Mouse (Mus musculus): ENCODE measurements around the gene Srarp. TPM values are rescaled to one million over a fixed set of nuclear protein-coding genes. Genes with fewer than 3 reads are reported as not detected.

Gene Srarp
- polyA plus RNA-seq, 1 experiment from 2014 or later: not detected

DNA sequence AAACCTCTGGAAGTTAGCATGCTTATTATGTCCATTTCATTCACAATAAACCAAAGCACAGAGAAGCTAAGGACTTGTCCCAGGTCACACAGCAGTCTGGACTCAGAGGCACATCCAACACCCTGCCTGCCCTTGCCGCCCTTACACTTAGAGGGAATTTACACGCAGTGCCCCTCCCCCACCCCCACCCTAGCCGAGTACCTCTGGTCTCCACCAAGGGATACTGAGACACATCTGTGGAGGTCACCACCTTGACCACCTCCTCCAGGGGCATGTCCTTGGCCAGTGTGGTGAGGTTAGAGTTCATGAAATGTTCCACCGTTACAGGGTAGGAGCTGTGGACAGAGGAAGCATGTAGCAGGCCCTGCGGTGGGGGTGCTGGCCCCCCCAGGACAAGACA is 48.0 kb downstream of the Srarp start:
- ATAC-seq (replicated peaks; ENCODE audit: insufficient number of reproducible peaks, low FRiP score, low TSS enrichment, low read depth) (no peak), DNase-seq (ENCODE audit: low spot score) (no peak)
- H3K4me3 ChIP-seq (ENCODE audit: low read depth, low read length): no peak overlapping the region
- H3K9me3 ChIP-seq (replicated peaks; ENCODE audit: control insufficient read depth, low read length): no peaks in the 10 kb centered on the region
- no peaks in the 10 kb centered on the region for H3K4me1 ChIP-seq (ENCODE audit: control insufficient read depth, insufficient read depth, low read length)
- H3K27ac ChIP-seq (replicated peaks; ENCODE audit: low read depth, low read length): no peak overlapping the region
- WGBS: 56% methylated on average over 5 of the region's 5 CpGs
- peaks cover 22% of the 10 kb centered on the region for H3K27me3 ChIP-seq (ENCODE audit: control insufficient read depth, insufficient read depth, low read length)
- no peaks in the 10 kb centered on the region for H3K36me3 ChIP-seq (replicated peaks; ENCODE audit: control insufficient read depth, insufficient read depth, low read depth, low read length)
- H3K9ac ChIP-seq (replicated peaks; ENCODE audit: low read length): no peak overlapping the region
- no peak overlapping the region for H3K4me2 ChIP-seq (ENCODE audit: low read depth, low read length)

DNA sequence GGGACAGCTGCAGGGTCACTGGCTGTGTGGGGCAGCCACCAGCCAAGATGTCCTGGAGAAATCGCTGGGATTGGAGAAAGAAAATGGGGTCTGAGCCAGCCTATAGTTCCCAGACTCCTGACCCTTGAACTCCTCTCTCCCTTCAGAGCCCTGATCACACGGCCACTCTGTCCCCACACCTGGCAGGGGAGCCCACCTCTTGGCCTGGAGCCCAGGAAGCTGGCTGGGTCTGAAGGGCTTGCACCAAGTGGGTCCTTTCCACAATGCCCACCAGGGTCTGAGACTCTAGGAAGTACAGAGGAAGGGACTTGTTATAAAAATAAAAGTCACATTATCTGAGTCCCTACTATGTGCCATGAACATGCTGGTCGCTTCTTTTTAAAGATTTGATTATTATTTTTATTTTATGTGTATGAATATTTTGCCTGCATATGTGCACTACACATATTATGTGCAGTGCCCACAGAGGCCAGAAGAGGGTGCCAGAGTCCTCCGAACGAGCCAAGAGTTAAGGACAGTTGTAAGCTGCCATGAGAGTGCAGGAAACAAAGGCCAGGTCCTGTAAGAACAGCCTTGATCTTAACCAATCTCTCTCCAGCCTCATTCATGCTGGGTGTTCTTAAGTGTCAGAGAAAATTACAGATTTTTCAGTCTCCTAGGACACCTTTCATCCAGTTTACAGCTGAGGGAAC is 48.7 kb downstream of the Srarp start:
- 14% methylated on average over 5 of the region's 5 CpGs for WGBS
- Histone ChIP-seq H3K27me3 (ENCODE audit: control insufficient read depth, insufficient read depth, low read length) (peaks cover 26% of the 10 kb centered on the region), H3K9me3 (replicated peaks; ENCODE audit: control insufficient read depth, low read length) (no peaks in the 10 kb centered on the region), H3K4me3 (ENCODE audit: low read depth, low read length) (no peak overlapping the region), H3K9ac (replicated peaks; ENCODE audit: low read length) (no peak overlapping the region), H3K4me1 (ENCODE audit: control insufficient read depth, insufficient read depth, low read length) (no peaks in the 10 kb centered on the region), H3K27ac (replicated peaks; ENCODE audit: low read depth, low read length) (no peak overlapping the region), H3K4me2 (ENCODE audit: low read depth, low read length) (no peak overlapping the region), H3K36me3 (replicated peaks; ENCODE audit: control insufficient read depth, insufficient read depth, low read depth, low read length) (no peaks in the 10 kb centered on the region)
- DNase-seq (ENCODE audit: low spot score) (peak; percentile 90), ATAC-seq (replicated peaks; ENCODE audit: insufficient number of reproducible peaks, low FRiP score, low TSS enrichment, low read depth) (no peak)

DNA sequence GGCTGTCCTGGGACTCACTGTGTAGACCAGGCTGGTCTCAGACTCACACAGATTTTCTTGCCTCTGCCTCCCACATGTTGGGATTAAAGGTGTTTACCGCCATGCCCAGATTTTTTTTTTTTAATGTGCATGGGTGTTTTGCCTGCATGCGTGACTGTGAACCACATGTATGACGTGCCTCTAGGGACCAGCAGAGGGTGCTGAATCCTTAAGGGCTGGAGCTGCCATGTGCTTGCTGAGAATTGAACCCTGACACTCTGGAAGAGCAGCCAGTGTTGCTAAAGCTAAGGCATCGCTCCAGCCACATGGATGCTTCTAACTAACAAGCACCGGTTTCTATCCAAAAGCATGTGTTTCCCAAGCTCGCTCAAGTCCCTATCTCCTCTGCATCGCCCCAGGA is 49.8 kb downstream of the Srarp start:
- Histone ChIP-seq H3K27ac (replicated peaks; ENCODE audit: low read depth, low read length) (no peak overlapping the region), H3K9ac (replicated peaks; ENCODE audit: low read length) (no peak overlapping the region), H3K36me3 (replicated peaks; ENCODE audit: control insufficient read depth, insufficient read depth, low read depth, low read length) (no peaks in the 10 kb centered on the region), H3K4me1 (ENCODE audit: control insufficient read depth, insufficient read depth, low read length) (no peaks in the 10 kb centered on the region), H3K4me3 (ENCODE audit: low read depth, low read length) (no peak overlapping the region), H3K9me3 (replicated peaks; ENCODE audit: control insufficient read depth, low read length) (no peaks in the 10 kb centered on the region), H3K4me2 (ENCODE audit: low read depth, low read length) (no peak overlapping the region), H3K27me3 (ENCODE audit: control insufficient read depth, insufficient read depth, low read length) (peaks cover 34% of the 10 kb centered on the region)
- DNase-seq (ENCODE audit: low spot score): no peak
- 68% methylated on average over 7 of the region's 7 CpGs for WGBS
- no peak for ATAC-seq (replicated peaks; ENCODE audit: insufficient number of reproducible peaks, low FRiP score, low TSS enrichment, low read depth)

DNA sequence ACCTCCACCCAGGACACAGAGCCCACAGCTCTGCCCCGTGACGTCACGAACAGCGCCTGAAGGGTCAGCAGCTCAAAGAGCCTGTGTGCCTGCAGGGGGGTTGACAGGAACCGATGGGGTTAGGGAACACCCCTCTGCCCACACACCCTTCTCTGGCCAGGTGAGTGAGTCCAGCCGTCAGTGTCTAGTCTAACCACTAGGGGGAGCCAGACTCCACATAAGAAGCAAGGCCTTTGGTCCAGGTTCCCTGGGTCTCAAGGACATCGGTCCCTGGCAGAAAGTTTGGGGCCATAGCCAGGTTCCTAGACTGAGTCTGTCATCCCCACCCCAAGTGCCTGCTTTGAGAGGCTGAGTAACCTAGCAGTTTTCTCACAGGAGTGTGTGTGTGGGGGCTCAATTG is 50.6 kb downstream of the Srarp start:
- peak; percentile 86 for DNase-seq (ENCODE audit: low spot score)
- Histone ChIP-seq H3K9ac (replicated peaks; ENCODE audit: low read length) (no peak overlapping the region), H3K4me2 (ENCODE audit: low read depth, low read length) (no peak overlapping the region), H3K27ac (replicated peaks; ENCODE audit: low read depth, low read length) (no peak overlapping the region), H3K4me3 (ENCODE audit: low read depth, low read length) (no peak overlapping the region), H3K36me3 (replicated peaks; ENCODE audit: control insufficient read depth, insufficient read depth, low read depth, low read length) (no peaks in the 10 kb centered on the region), H3K4me1 (ENCODE audit: control insufficient read depth, insufficient read depth, low read length) (no peaks in the 10 kb centered on the region), H3K9me3 (replicated peaks; ENCODE audit: control insufficient read depth, low read length) (no peaks in the 10 kb centered on the region), H3K27me3 (ENCODE audit: control insufficient read depth, insufficient read depth, low read length) (peaks cover 37% of the 10 kb centered on the region)
- ATAC-seq (replicated peaks; ENCODE audit: insufficient number of reproducible peaks, low FRiP score, low TSS enrichment, low read depth): no peak
- under 1% methylated on average over 7 of the region's 7 CpGs for WGBS

Other genes starting within 250 kb of the Srarp start
- 6.2 and 6.8 TPM in 2 replicates for gene Rsg1, start 222.1 kb downstream of the Srarp start, polyA plus RNA-seq (2014; fragmentation: Nextera tagmentation; extraction: Ambion mirVana)
- gene Arhgef19, start 196.6 kb downstream of the Srarp start, polyA plus RNA-seq (2014; fragmentation: Nextera tagmentation; extraction: Ambion mirVana): 5.8 and 6.1 TPM in 2 replicates
- gene Epha2, start 134.9 kb downstream of the Srarp start, polyA plus RNA-seq (2014; fragmentation: Nextera tagmentation; extraction: Ambion mirVana): 1.0 and 1.4 TPM in 2 replicates
- gene Fam131c, start 67.9 kb downstream of the Srarp start, polyA plus RNA-seq (2014; fragmentation: Nextera tagmentation; extraction: Ambion mirVana): 0.76 and 1.3 TPM in 2 replicates
- 0.27 and 0.45 TPM in 2 replicates for gene Clcnka, start 37.4 kb downstream of the Srarp start, polyA plus RNA-seq (2014; fragmentation: Nextera tagmentation; extraction: Ambion mirVana)
- not detected in 2 replicates for gene Clcnkb, start 20.1 kb downstream of the Srarp start, polyA plus RNA-seq (2014; fragmentation: Nextera tagmentation; extraction: Ambion mirVana)
- gene Hspb7, start 15.3 kb downstream of the Srarp start, polyA plus RNA-seq (2014; fragmentation: Nextera tagmentation; extraction: Ambion mirVana): 0.10 and 0.45 TPM in 2 replicates
- gene Zbtb17, start 8.5 kb upstream of the Srarp start, polyA plus RNA-seq (2014; fragmentation: Nextera tagmentation; extraction: Ambion mirVana): 35.4 and 43.3 TPM in 2 replicates
- gene Spen, start 102.5 kb upstream of the Srarp start, polyA plus RNA-seq (2014; fragmentation: Nextera tagmentation; extraction: Ambion mirVana): 11.0 and 13.7 TPM in 2 replicates
- 59.3 and 61.3 TPM in 2 replicates for gene Fblim1, start 170.0 kb upstream of the Srarp start, polyA plus RNA-seq (2014; fragmentation: Nextera tagmentation; extraction: Ambion mirVana)
- 0.17 and 0.42 TPM in 2 replicates for gene Tmem82, start 182.5 kb upstream of the Srarp start, polyA plus RNA-seq (2014; fragmentation: Nextera tagmentation; extraction: Ambion mirVana)
- not detected in 2 replicates for gene Slc25a34, start 187.7 kb upstream of the Srarp start, polyA plus RNA-seq (2014; fragmentation: Nextera tagmentation; extraction: Ambion mirVana)
- 2.9 and 3.5 TPM in 2 replicates for gene Plekhm2, start 228.8 kb upstream of the Srarp start, polyA plus RNA-seq (2014; fragmentation: Nextera tagmentation; extraction: Ambion mirVana)
- gene Rsc1a1, start 249.5 kb upstream of the Srarp start, polyA plus RNA-seq (2014; fragmentation: Nextera tagmentation; extraction: Ambion mirVana): 3.2 TPM in 1 of 2 replicates, not detected in the other